Mouse (Mus musculus): ENCODE results near the gene Aars2.

DNA sequence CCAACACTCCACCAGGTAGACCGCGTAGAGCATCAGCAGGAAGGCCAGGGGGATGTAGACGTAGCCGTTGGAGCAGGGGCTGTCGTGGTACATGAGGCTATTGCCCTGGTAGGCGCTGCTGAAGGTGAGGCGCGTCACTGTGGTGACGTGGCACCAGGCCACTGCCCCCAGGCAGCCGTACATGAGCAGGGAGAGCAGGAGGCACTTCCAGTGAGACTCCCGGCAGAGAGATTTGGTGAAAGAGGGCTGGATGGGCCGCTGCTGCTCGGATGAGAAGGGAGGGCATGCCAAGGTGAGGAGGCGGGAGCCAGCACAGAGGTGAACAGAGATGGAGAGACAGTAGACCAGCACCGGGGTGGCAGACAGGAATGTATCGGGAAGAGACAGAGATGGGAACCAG is 40.3 kb downstream of the Aars2 start:
- TF ChIP-seq POLR2A (IDR thresholded peaks at IDR 0.05; ENCODE audit: extremely low read depth, insufficient read depth, low read length) (no peak), CTCF (IDR thresholded peaks at IDR 0.05; ENCODE audit: extremely low read depth, insufficient read depth, low read length) (no peak)

Data from cortical plate, adult 2 months (tissue).